Mouse (Mus musculus) small intestine, adult 2 months (tissue): Measurements from ENCODE around the gene Peli2. TPM values are rescaled to one million over a fixed set of nuclear protein-coding genes. Genes with fewer than 3 reads are reported as not detected.

Experiments
- H3K27ac ChIP-seq: fragments of 200-500 bp; 2 replicates; pipeline ENCODE4 v1.5.1; 2012; ENCODE audit warnings: low read depth, low read length, control low read depth, inconsistent platforms; ENCODE audit not compliant: insufficient read depth
- H3K27me3 ChIP-seq: fragments of 200-500 bp; 2 replicates; pipeline ENCODE4 v1.6.1; 2012; ENCODE audit warnings: mild to moderate bottlenecking, moderate library complexity, low read length, inconsistent platforms; ENCODE audit not compliant: control insufficient read depth, insufficient read depth
- H3K36me3 ChIP-seq: fragments of 200-500 bp; 2 replicates; pipeline ENCODE4 v1.6.1; 2012; ENCODE audit warnings: mild to moderate bottlenecking, low read length, control low read depth, inconsistent platforms; ENCODE audit not compliant: control insufficient read depth, insufficient read depth
- H3K4me1 ChIP-seq: fragments of 200-500 bp; 2 replicates; pipeline ENCODE4 v1.6.1; 2012; ENCODE audit warnings: low read length, inconsistent platforms, mixed read lengths; ENCODE audit not compliant: control insufficient read depth, insufficient read depth, insufficient read length
- H3K4me3 ChIP-seq: fragments of 200-500 bp; 2 replicates; pipeline ENCODE4 v1.5.1; 2012; ENCODE audit warnings: low read depth, mild to moderate bottlenecking, control low read depth, inconsistent platforms, low read length, moderate library complexity
- CTCF ChIP-seq: fragments of 200-500 bp; IDR thresholded peaks from 2 replicates; pipeline ENCODE4 v1.5.1; 2012; ENCODE audit warnings: low read depth, mild to moderate bottlenecking, control low read depth, inconsistent platforms, low read length, moderate library complexity, mixed read lengths; ENCODE audit not compliant: insufficient replicate concordance, insufficient read length; ENCODE audit errors: extremely low read depth
- POLR2A ChIP-seq: fragments of 200-500 bp; IDR thresholded peaks from 2 replicates; pipeline ENCODE4 v1.6.1; 2012; ENCODE audit warnings: low read depth, mild to moderate bottlenecking, control low read depth, inconsistent platforms, low read length, moderate library complexity
- WGBS: fragments of 180-500 bp; shearing (Covaris S2); methylation state at CpG from one replicate; pipeline ENCODE4 v1.1.7; 2018; 5-methylcytosine and 5-hydroxymethylcytosine counted together
- polyA plus RNA-seq: library from polyadenylated mRNA; depleted of rRNA; stranded (reverse); fragments of >200 nt; gene quantifications from 2 replicates; pipeline ENCODE4 v1.2.3, GENCODE M21; 2012

Peli2 gene
- polyA plus RNA-seq, 1 experiment, result 5.8 TPM

- no peak for TF ChIP-seq POLR2A
- TF ChIP-seq CTCF, result no peak
- Histone ChIP-seq H3K27ac (no peak overlapping the region), H3K36me3 (no peaks in the 10 kb centered on the region), H3K27me3 (no peaks in the 10 kb centered on the region), H3K4me1 (no peaks in the 10 kb centered on the region), H3K4me3 (no peak overlapping the region)
- 72% methylated on average over 8 of the region's 8 CpGs for WGBS
Observed at GRCm38 (mm10) chr14:48087298-48087830, 33.3 kb upstream of the Peli2 start.

GRCm38 (mm10) chr14:48090465-48090864 lies 30.2 kb upstream of the Peli2 start:
- Histone ChIP-seq H3K4me1 (no peaks in the 10 kb centered on the region), H3K27me3 (no peaks in the 10 kb centered on the region), H3K27ac (no peak overlapping the region), H3K4me3 (no peak overlapping the region), H3K36me3 (no peaks in the 10 kb centered on the region)
- 46% methylated on average over 4 of the region's 4 CpGs for WGBS
- TF ChIP-seq CTCF (no peak), POLR2A (no peak)

- 87% methylated on average over 8 of the region's 8 CpGs for WGBS
- H3K27ac ChIP-seq, result no peak overlapping the region
- TF ChIP-seq CTCF, result no peak
- TF ChIP-seq POLR2A, result no peak
- H3K36me3 ChIP-seq, result no peaks in the 10 kb centered on the region
- no peaks in the 10 kb centered on the region for H3K27me3 ChIP-seq
- no peak overlapping the region for H3K4me3 ChIP-seq
- H3K4me1 ChIP-seq, result no peaks in the 10 kb centered on the region
Observed at GRCm38 (mm10) chr14:48091160-48091559, 29.5 kb upstream of the Peli2 start.

DNA sequence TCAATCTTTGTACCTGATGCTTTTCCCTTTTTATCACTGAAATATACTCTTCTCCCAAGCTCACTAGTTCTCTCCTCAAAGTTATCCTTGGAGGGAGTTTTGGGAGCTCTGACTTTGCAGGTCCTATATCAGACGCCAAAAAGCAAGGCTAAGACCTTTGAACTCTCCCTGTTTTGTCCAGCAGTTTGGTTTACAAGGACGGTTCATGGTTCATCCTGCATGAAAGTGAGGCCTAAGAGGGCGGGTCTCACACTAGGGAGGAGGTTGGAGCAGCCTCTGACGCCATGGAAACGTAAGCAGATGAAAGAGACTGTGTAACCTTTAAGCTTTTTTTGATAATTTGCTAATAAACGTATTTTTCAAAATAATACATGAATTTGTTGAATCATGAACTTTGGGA lies 22.4 kb upstream of the Peli2 start:
- WGBS, result 34% methylated on average over 6 of the region's 6 CpGs
- Histone ChIP-seq H3K27ac (no peak overlapping the region), H3K27me3 (no peaks in the 10 kb centered on the region), H3K4me3 (no peak overlapping the region), H3K36me3 (no peaks in the 10 kb centered on the region), H3K4me1 (no peaks in the 10 kb centered on the region)
- TF ChIP-seq POLR2A, result no peak
- no peak for TF ChIP-seq CTCF

- no peaks in the 10 kb centered on the region for H3K36me3 ChIP-seq
- H3K4me1 ChIP-seq, result no peaks in the 10 kb centered on the region
- no peaks in the 10 kb centered on the region for H3K27me3 ChIP-seq
- H3K27ac ChIP-seq, result no peak overlapping the region
- no peak overlapping the region for H3K4me3 ChIP-seq
- TF ChIP-seq POLR2A (no peak), CTCF (no peak)
- WGBS, result 49% methylated on average over 1 of the region's 1 CpGs
Observed at GRCm38 (mm10) chr14:48099354-48099753, 21.3 kb upstream of the Peli2 start.

GRCm38 (mm10) chr14:48106453-48106852 lies 14.2 kb upstream of the Peli2 start:
- Histone ChIP-seq H3K36me3 (no peaks in the 10 kb centered on the region), H3K4me1 (no peaks in the 10 kb centered on the region), H3K27me3 (no peaks in the 10 kb centered on the region), H3K27ac (no peak overlapping the region), H3K4me3 (no peak overlapping the region)
- WGBS, result 78% methylated on average over 7 of the region's 7 CpGs
- no peak for TF ChIP-seq CTCF
- no peak for TF ChIP-seq POLR2A

DNA sequence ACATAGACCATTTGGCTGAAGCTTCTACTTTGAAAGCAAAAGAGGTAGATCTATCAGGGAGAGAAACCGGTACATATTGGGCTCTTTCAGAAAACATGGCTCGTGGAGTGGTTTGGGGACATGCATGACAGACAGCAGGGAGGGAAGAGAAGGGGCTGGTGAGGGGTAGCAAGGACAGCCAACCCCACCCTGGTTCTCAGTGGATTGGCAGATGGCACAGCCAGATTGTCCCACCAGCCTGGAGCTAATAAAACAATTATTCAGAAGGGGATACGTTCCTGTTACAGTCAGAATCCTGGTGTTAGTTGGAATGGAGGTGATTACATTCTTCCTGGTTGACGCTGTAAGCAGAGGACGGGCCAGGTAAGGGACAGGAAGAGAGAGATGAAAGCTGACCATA lies 2.6 kb upstream of the Peli2 start:
- Histone ChIP-seq H3K4me3 (no peak overlapping the region), H3K4me1 (no peaks in the 10 kb centered on the region), H3K36me3 (no peaks in the 10 kb centered on the region), H3K27ac (no peak overlapping the region), H3K27me3 (peaks cover 3% of the 10 kb centered on the region; the same call in 1 of the 2 replicates)
- 67% methylated on average over 5 of the region's 5 CpGs for WGBS
- TF ChIP-seq POLR2A (no peak), CTCF (no peak)

DNA sequence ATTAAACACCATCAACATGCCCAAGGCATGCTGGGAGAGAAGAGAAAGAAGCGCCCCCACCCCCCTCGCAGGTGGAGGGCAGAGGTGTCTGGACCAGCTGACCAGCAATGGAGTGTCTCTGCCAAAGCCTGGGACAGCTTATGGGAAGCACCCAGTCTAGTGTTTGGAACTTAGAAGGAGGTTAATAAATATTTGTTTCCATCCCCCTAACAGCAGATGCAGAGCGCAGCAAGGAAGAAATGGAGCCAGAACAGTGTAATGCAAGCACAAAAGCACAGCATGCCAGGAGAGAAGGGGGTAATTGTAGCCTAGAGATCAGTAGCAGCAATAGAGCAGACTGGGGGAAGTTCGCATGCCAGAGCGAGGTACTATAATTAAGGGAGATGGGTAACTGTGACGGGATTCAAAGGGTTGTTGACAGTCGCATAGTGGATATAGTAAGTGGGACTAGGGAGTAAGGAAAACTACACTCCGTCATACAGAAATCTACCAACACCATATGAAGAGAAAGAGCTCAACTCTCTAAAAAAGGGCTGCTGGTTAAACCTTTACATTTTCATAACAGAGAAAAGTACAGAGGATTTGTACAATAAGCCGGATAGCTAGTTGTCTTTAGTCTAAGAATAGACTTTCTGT lies 1.5 kb upstream of the Peli2 start:
- Histone ChIP-seq H3K4me1 (no peaks in the 10 kb centered on the region), H3K27me3 (peaks cover 3% of the 10 kb centered on the region; the same call in 1 of the 2 replicates), H3K4me3 (no peak overlapping the region), H3K36me3 (no peaks in the 10 kb centered on the region), H3K27ac (no peak overlapping the region)
- WGBS, result 45% methylated on average over 9 of the region's 9 CpGs
- no peak for TF ChIP-seq CTCF
